Comparison of ENCODE assay signal across 10 mouse cellular contexts in the genomic region with DNA sequence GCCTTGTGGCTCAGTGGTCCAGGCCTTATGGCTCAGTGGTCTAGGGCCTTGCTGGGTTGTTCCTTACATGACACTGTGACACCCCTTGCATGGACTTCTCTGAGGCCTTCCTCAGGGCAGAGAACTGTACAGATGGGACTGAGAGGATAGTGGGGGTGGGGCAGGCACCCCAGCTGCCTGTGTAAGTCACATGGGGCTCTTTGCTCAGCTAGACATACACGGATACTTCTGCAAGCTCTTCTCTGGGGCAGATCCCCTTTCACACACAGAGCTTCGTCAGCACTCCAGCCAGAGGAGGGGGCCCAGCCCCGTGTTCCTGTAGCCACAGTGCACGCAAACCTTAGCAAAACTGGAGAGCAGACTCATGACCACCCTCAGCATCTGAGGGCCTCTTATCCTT.
DNase-seq lines count a peak whose midpoint lies in the region; ATAC-seq and TF ChIP-seq lines count a peak whose summit lies in the region.
"Had no signal": no experiment of that assay in that cellular context is flagged by ENCODE, and none has a peak within 500 bp of the region (broad histone marks: within the 10 kb centered on the region; RNA-seq: fewer than 3 reads in every experiment).

No protein-coding gene starts in this region.

- no peak overlapping the region for H3K4me3 ChIP-seq in intestine, postnatal 0 days (ENCODE audit: low read depth, low read length)

- peaks cover 10% of the 10 kb centered on the region; the same call in 1 of the 2 replicates for H3K4me1 ChIP-seq in intestine, postnatal 0 days (replicated peaks; ENCODE audit: control insufficient read depth, insufficient read depth, low read length)

- peak; percentile 54; the same call in 1 of the 2 replicates for ATAC-seq in intestine, postnatal 0 days

- WGBS in intestine, postnatal 0 days = 19% methylated on average over 4 of the region's 4 CpGs

- TF ChIP-seq CTCF in intestine, postnatal 0 days (IDR thresholded peaks at IDR 0.05; ENCODE audit: low read depth) = no peak

- H3K27me3 ChIP-seq in intestine, postnatal 0 days (replicated peaks; ENCODE audit: control insufficient read depth, insufficient read depth, low read length) = no peaks in the 10 kb centered on the region
- H3K27me3 ChIP-seq: CH12.LX had no signal

- H3K27ac ChIP-seq in intestine, postnatal 0 days (ENCODE audit: low read depth, low read length) = peak overlapping the region; percentile 70

- no peak overlapping the region for H3K9ac ChIP-seq in intestine, postnatal 0 days (ENCODE audit: low read depth, low read length)

- H3K36me3 ChIP-seq in intestine, postnatal 0 days (ENCODE audit: control insufficient read depth, insufficient read depth) = no peaks in the 10 kb centered on the region

- peak; percentile 81 for DNase-seq in heart, adult 11 months
- DNase-seq in heart, adult 8-10 months (ENCODE audit: low spot score) = no peak
- DNase-seq in right cerebral cortex, postnatal 10 days (ENCODE audit: low spot score in 2 of 2) = peak; percentile 42 to 43
- DNase-seq in right cerebral cortex, postnatal 4 days = no peak
- no peak for DNase-seq in urinary bladder, postnatal 4 days (ENCODE audit: low spot score in 2 of 2)
- no peak for DNase-seq in embryo, embryonic 11 days
- no peak for DNase-seq in c-Kit-positive CD71-positive TER-119-positive erythroid progenitor cells, embryonic 14.5 days (ENCODE audit: low spot score)
- DNase-seq: lung, postnatal 10 days had no signal

- no peak overlapping the region for H3K4me2 ChIP-seq in intestine, postnatal 0 days (replicated peaks; ENCODE audit: low read depth)

- no peaks in the 10 kb centered on the region for H3K9me3 ChIP-seq in intestine, postnatal 0 days (ENCODE audit: control insufficient read depth)

Comparison
In these comparisons a context has a peak if more than half of its experiments do, and no peak if none do; other contexts are left out.
1. DNase-seq: peak in heart, adult 11 months (single experiment) and right cerebral cortex, postnatal 10 days (2 of 2); none in heart, adult 8-10 months (single experiment), right cerebral cortex, postnatal 4 days (single experiment), urinary bladder, postnatal 4 days (0 of 2), embryo, embryonic 11 days (single experiment) and c-Kit-positive CD71-positive TER-119-positive erythroid progenitor cells, embryonic 14.5 days (single experiment).